Mouse (Mus musculus) lung, embryonic 16.5 days (tissue): Measurements from ENCODE around the gene Defa21. TPM values are rescaled to one million over a fixed set of nuclear protein-coding genes. Genes with fewer than 3 reads are reported as not detected.
"Not testable (repeated sequence)": the region's sequence is repeated elsewhere in the genome, so short reads cannot be mapped to it uniquely, and the experiment has no call there.

Experiments used
- ATAC-seq: fragments of 200-750 bp; cut with Nextera tagmentation; 2 replicates; pipeline ENCODE4 v1.8.0; 2017; ENCODE audit warnings: low read depth, mild to moderate bottlenecking, moderate library complexity
- H3K27ac ChIP-seq: fragments of 300-500 bp; sonication (generic); 2 replicates; pipeline ENCODE4 v1.5.1; 2014; ENCODE audit warnings: mild to moderate bottlenecking, control low read depth, low read length
- H3K27me3 ChIP-seq: fragments of 300-500 bp; sonication (generic); 2 replicates; pipeline ENCODE4 v1.6.1; 2014; ENCODE audit warnings: low read depth, low read length, mixed read lengths; ENCODE audit not compliant: control insufficient read depth, insufficient read depth
- H3K36me3 ChIP-seq: fragments of 300-500 bp; sonication (generic); 2 replicates; pipeline ENCODE4 v1.6.1; 2014; ENCODE audit warnings: low read length; ENCODE audit not compliant: control insufficient read depth, insufficient read depth
- H3K4me1 ChIP-seq: fragments of 300-500 bp; sonication (generic); replicated peaks from 2 replicates; pipeline ENCODE4 v1.6.1; 2014; ENCODE audit warnings: low read length, mixed read lengths; ENCODE audit not compliant: control insufficient read depth, insufficient read depth
- H3K4me2 ChIP-seq: fragments of 300-500 bp; sonication (generic); 2 replicates; pipeline ENCODE4 v1.6.1; 2014; ENCODE audit warnings: low read depth, low read length, control low read depth
- H3K4me3 ChIP-seq: fragments of 300-500 bp; sonication (generic); 2 replicates; pipeline ENCODE4 v1.5.1; 2014; ENCODE audit warnings: mild to moderate bottlenecking, low read length, control low read depth
- H3K9ac ChIP-seq: fragments of 300-500 bp; sonication (generic); 2 replicates; pipeline ENCODE4 v1.6.1; 2014; ENCODE audit warnings: low read length, control low read depth
- H3K9me3 ChIP-seq: fragments of 300-500 bp; sonication (generic); 2 replicates; pipeline ENCODE4 v1.6.1; 2016; ENCODE audit warnings: low read length; ENCODE audit not compliant: control insufficient read depth
- WGBS: fragments of 180-500 bp; shearing (Covaris S2); extraction: QIAGEN DNeasy Blood & Tissue Kit; methylation state at CpG from one replicate; pipeline ENCODE4 v1.1.7; 2014; 5-methylcytosine and 5-hydroxymethylcytosine counted together
- polyA plus RNA-seq: library from polyadenylated mRNA; unstranded; fragments of >200 nt; fragmentation: Nextera tagmentation; extraction: Ambion mirVana; gene quantifications from 2 replicates; pipeline ENCODE4 v1.2.1, GENCODE M21; 2015

Defa21 gene
- polyA plus RNA-seq, 1 experiment from 2014 or later = not detected

DNA sequence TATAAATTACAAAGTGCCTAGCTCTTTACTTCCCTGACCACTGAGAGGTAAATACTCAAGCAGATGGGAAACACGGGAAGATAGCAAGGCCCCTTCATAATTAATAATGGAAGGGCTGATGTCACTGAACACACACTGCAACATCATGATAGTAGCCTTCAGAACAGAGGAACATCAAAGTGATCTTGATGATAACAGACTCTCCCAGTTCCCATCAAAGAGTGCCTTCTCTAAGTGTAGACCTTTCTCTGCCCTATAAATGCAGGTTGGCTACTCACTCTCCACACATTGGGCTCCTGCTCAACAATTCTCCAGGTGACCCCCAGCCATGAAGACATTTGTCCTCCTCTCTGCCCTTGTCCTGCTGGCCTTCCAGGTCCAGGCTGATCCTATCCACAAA lies 39.4 kb downstream of the Defa21 start, which contains the start of gene Defa35:
TSS of gene Defa35 (plus strand) at position 301 of the 400 bp plus-strand sequence.
- 80% methylated on average over 1 of the region's 1 CpGs for WGBS
- H3K4me1 ChIP-seq, H3K27me3 ChIP-seq, H3K4me2 ChIP-seq, H3K9me3 ChIP-seq, H3K9ac ChIP-seq, H3K27ac ChIP-seq, H3K4me3 ChIP-seq, ATAC-seq, H3K36me3 ChIP-seq: not testable (repeated sequence)

Other genes with a start within 250 kb of the Defa21 start
- gene Defb33, start 132.9 kb upstream of the Defa21 start, polyA plus RNA-seq = not detected in 2 replicates
- gene Gm15056, start 122.9 kb upstream of the Defa21 start, polyA plus RNA-seq = not detected in 2 replicates
- gene Gm6040, start 103.5 kb upstream of the Defa21 start, polyA plus RNA-seq = not detected in 2 replicates
- not detected in 2 replicates for gene AY761185, start 80.8 kb upstream of the Defa21 start, polyA plus RNA-seq
- not detected in 2 replicates for gene Defa23, start 29.5 kb downstream of the Defa21 start, polyA plus RNA-seq
- not detected in 2 replicates for gene Defa35, start 39.5 kb downstream of the Defa21 start, polyA plus RNA-seq
- not detected in 2 replicates for gene Defa25, start 58.9 kb downstream of the Defa21 start, polyA plus RNA-seq
- not detected in 2 replicates for gene Gm14851, start 70.5 kb downstream of the Defa21 start, polyA plus RNA-seq
- gene Defa30, start 109.1 kb downstream of the Defa21 start, polyA plus RNA-seq = not detected in 2 replicates
- not detected in 2 replicates for gene Defa22, start 136.7 kb downstream of the Defa21 start, polyA plus RNA-seq
- not detected in 2 replicates for gene Defa31, start 166.1 kb downstream of the Defa21 start, polyA plus RNA-seq
- not detected in 2 replicates for gene Gm15293, start 176.0 kb downstream of the Defa21 start, polyA plus RNA-seq
- gene Gm15292, start 224.2 kb downstream of the Defa21 start, polyA plus RNA-seq = not detected in 2 replicates